ENCODE assay signal across 18 mouse cellular contexts in genomic region chr7:122675207-122675606, GRCm38 (mm10). TPM values are rescaled to one million over a fixed set of nuclear protein-coding genes. Genes with fewer than 3 reads are reported as not detected.
DNase-seq lines count a peak whose midpoint lies in the region.
"Had no signal": no experiment of that assay in that cellular context is flagged by ENCODE, and none has a peak within 500 bp of the region (broad histone marks: within the 10 kb centered on the region; RNA-seq: fewer than 3 reads in every experiment).

No protein-coding gene starts in this region.

- peak; percentile 15 for DNase-seq in layer of hippocampus, adult 11-12 months (ENCODE audit: low spot score)
- DNase-seq in layer of hippocampus, adult 9-10 months (ENCODE audit: low spot score) = no peak
- DNase-seq in right cerebral cortex, adult 18-20 months = peak; percentile 31
- no peak for DNase-seq in right cerebral cortex, postnatal 36 days (ENCODE audit: low spot score in 2 of 2)
- DNase-seq in layer of hippocampus, adult 8-10 months (ENCODE audit: low spot score in 2 of 2) = peak; percentile 27 to 33
- no peak for DNase-seq in c-Kit-positive CD71-positive TER-119-positive erythroid progenitor cells, embryonic 14.5 days (ENCODE audit: low spot score)
- DNase-seq in adrenal gland, postnatal 14 days = no peak
- DNase-seq: adrenal gland, adult 2 months; cerebellum, postnatal 10 days; gastrocnemius, adult 2 months; heart, postnatal 10 days; kidney, adult 11 months; liver; liver, postnatal 0 days; lung, postnatal 10 days had no signal

RNA-seq across cellular contexts. Expression of gene Cacng3, which starts 4.9 kb away (rescaled TPM):
- 10 to 100 TPM; 60.7 to 76.0 (median 70.3) TPM for total RNA-seq in layer of hippocampus, adult 8-10 months (2022)
- total RNA-seq in adrenal gland, postnatal 14 days (2021) = 1.9 and 2.1 TPM in 2 replicates
- total RNA-seq: gastrocnemius, adult 2 months; granulocyte monocyte progenitor cell, adult 5-6 weeks; megakaryocyte progenitor cell, adult 5-6 weeks; monocyte, adult 5-6 weeks had no signal

Comparison
In these comparisons a context has a peak if more than half of its experiments do, and no peak if none do; other contexts are left out.
1. DNase-seq: peak in layer of hippocampus, adult 11-12 months (single experiment), right cerebral cortex, adult 18-20 months (single experiment) and layer of hippocampus, adult 8-10 months (2 of 2); none in layer of hippocampus, adult 9-10 months (single experiment), right cerebral cortex, postnatal 36 days (0 of 2), c-Kit-positive CD71-positive TER-119-positive erythroid progenitor cells, embryonic 14.5 days (single experiment) and adrenal gland, postnatal 14 days (single experiment).
2. RNA of gene Cacng3, which starts 4.9 kb away (total RNA-seq): 60.7 to 76.0 TPM in layer of hippocampus, adult 8-10 months; 1.9 to 2.1 TPM in adrenal gland, postnatal 14 days; every median in the first group is over 10 times any median in the second.